Mouse (Mus musculus) lung, embryonic 14.5 days (tissue): ENCODE measurements around the gene Camta1. TPM values are rescaled to one million over a fixed set of nuclear protein-coding genes. Genes with fewer than 3 reads are reported as not detected.
A peak's percentile ranks its signal among the peaks of the same experiment; 100 is the strongest.

Source experiments
- ATAC-seq: fragments of 200-750 bp; cut with Nextera tagmentation; 2 replicates; pipeline ENCODE4 v1.8.0; 2017; ENCODE audit warnings: mild to moderate bottlenecking, moderate TSS enrichment, moderate library complexity; ENCODE audit not compliant: insufficient read depth
- DNase-seq: peaks from one replicate; pipeline ENCODE4 v3.0.0-alpha.2; 2015
- H3K27ac ChIP-seq: fragments of 300-500 bp; sonication (generic); 2 replicates; pipeline ENCODE4 v1.5.1; 2014; ENCODE audit warnings: low read depth, mild to moderate bottlenecking, moderate library complexity
- H3K27me3 ChIP-seq: fragments of 300-500 bp; sonication (generic); 2 replicates; pipeline ENCODE4 v1.6.1; 2014; ENCODE audit warnings: low read length, control low read depth; ENCODE audit not compliant: insufficient read depth
- H3K36me3 ChIP-seq: fragments of 300-500 bp; sonication (generic); 2 replicates; pipeline ENCODE4 v1.6.1; 2014; ENCODE audit warnings: control low read depth; ENCODE audit not compliant: insufficient read depth
- H3K4me1 ChIP-seq: fragments of 300-500 bp; sonication (generic); 2 replicates; pipeline ENCODE4 v1.6.1; 2014; ENCODE audit warnings: antibody characterized with exemption, control low read depth; ENCODE audit not compliant: insufficient read depth
- H3K4me2 ChIP-seq: fragments of 300-500 bp; sonication (generic); 2 replicates; pipeline ENCODE4 v1.6.1; 2014; ENCODE audit warnings: mild to moderate bottlenecking
- H3K4me3 ChIP-seq: fragments of 300-500 bp; sonication (generic); 2 replicates; pipeline ENCODE4 v1.5.1; 2014; ENCODE audit warnings: low read depth, low read length
- H3K9ac ChIP-seq: fragments of 300-500 bp; sonication (generic); 2 replicates; pipeline ENCODE4 v1.6.1; 2014
- H3K9me3 ChIP-seq: fragments of 300-500 bp; sonication (generic); 2 replicates; pipeline ENCODE4 v1.6.1; 2016; ENCODE audit warnings: low read depth, low read length, control low read depth
- CTCF ChIP-seq: IDR thresholded peaks from 2 replicates; pipeline ENCODE4 v1.5.1; 2016; ENCODE audit warnings: antibody characterized with exemption, low read depth
- WGBS: fragments of 180-500 bp; shearing (Covaris S2); extraction: QIAGEN DNeasy Blood & Tissue Kit; methylation state at CpG from one replicate; pipeline ENCODE4 v1.1.7; 2014; 5-methylcytosine and 5-hydroxymethylcytosine counted together
- polyA plus RNA-seq: library from polyadenylated mRNA; unstranded; fragments of >200 nt; fragmentation: Nextera tagmentation; extraction: Ambion mirVana; gene quantifications from 2 replicates; pipeline ENCODE4 v1.2.1, GENCODE M21; 2014

Gene Camta1
- polyA plus RNA-seq, 1 experiment from 2014 or later: 87.5 TPM

- Histone ChIP-seq H3K9ac (no peak overlapping the region), H3K4me3 (no peak overlapping the region), H3K27ac (no peak overlapping the region), H3K9me3 (no peaks in the 10 kb centered on the region), H3K4me2 (no peak overlapping the region), H3K4me1 (no peaks in the 10 kb centered on the region), H3K36me3 (no peaks in the 10 kb centered on the region), H3K27me3 (no peaks in the 10 kb centered on the region)
- ATAC-seq (no peak), DNase-seq (no peak)
- 71% methylated on average over 6 of the region's 6 CpGs for WGBS
- no peak for TF ChIP-seq CTCF
These were observed 229.4 kb downstream of the Camta1 start for GRCm38 (mm10) chr4:151632321-151632720.

- 62% methylated on average over 10 of the region's 10 CpGs for WGBS
- Histone ChIP-seq H3K9ac (no peak overlapping the region), H3K27ac (no peak overlapping the region), H3K4me1 (no peaks in the 10 kb centered on the region), H3K9me3 (no peaks in the 10 kb centered on the region), H3K4me2 (no peak overlapping the region), H3K36me3 (no peaks in the 10 kb centered on the region), H3K4me3 (no peak overlapping the region), H3K27me3 (no peaks in the 10 kb centered on the region)
- no peak for TF ChIP-seq CTCF
- ATAC-seq: no peak
- DNase-seq: no peak
These were observed 231.0 kb downstream of the Camta1 start for GRCm38 (mm10) chr4:151630664-151631063.

GRCm38 (mm10) chr4:151630231-151630630, 231.4 kb downstream of the Camta1 start:
- no peaks in the 10 kb centered on the region for H3K27me3 ChIP-seq
- H3K36me3 ChIP-seq: no peaks in the 10 kb centered on the region
- TF ChIP-seq CTCF: no peak
- WGBS: 51% methylated on average over 3 of the region's 3 CpGs
- no peak overlapping the region for H3K27ac ChIP-seq
- no peak overlapping the region for H3K4me3 ChIP-seq
- H3K9ac ChIP-seq: no peak overlapping the region
- no peaks in the 10 kb centered on the region for H3K9me3 ChIP-seq
- DNase-seq: no peak
- H3K4me2 ChIP-seq: no peak overlapping the region
- H3K4me1 ChIP-seq: no peaks in the 10 kb centered on the region
- ATAC-seq: no peak

GRCm38 (mm10) chr4:151619541-151620016, 242.1 kb downstream of the Camta1 start:
- Histone ChIP-seq H3K4me3 (no peak overlapping the region), H3K9ac (no peak overlapping the region), H3K27me3 (no peaks in the 10 kb centered on the region), H3K9me3 (no peaks in the 10 kb centered on the region), H3K4me2 (no peak overlapping the region), H3K4me1 (no peaks in the 10 kb centered on the region), H3K36me3 (no peaks in the 10 kb centered on the region), H3K27ac (no peak overlapping the region)
- ATAC-seq: no peak
- WGBS: 68% methylated on average over 14 of the region's 14 CpGs
- no peak for TF ChIP-seq CTCF
- no peak for DNase-seq

- H3K4me3 ChIP-seq: no peak overlapping the region
- TF ChIP-seq CTCF: no peak
- WGBS: 40% methylated on average over 21 of the region's 21 CpGs
- H3K9me3 ChIP-seq: no peaks in the 10 kb centered on the region
- DNase-seq (no peak), ATAC-seq (peak; percentile 14; the same call in 1 of the 2 replicates)
- no peak overlapping the region for H3K4me2 ChIP-seq
- no peaks in the 10 kb centered on the region for H3K4me1 ChIP-seq
- H3K36me3 ChIP-seq: no peaks in the 10 kb centered on the region
- H3K27ac ChIP-seq: no peak overlapping the region
- H3K27me3 ChIP-seq: no peaks in the 10 kb centered on the region
- no peak overlapping the region for H3K9ac ChIP-seq
These were observed 243.0 kb downstream of the Camta1 start for GRCm38 (mm10) chr4:151618420-151619310.

- ATAC-seq: no peak
- Histone ChIP-seq H3K27ac (no peak overlapping the region), H3K4me1 (no peaks in the 10 kb centered on the region), H3K36me3 (no peaks in the 10 kb centered on the region), H3K9me3 (no peaks in the 10 kb centered on the region), H3K4me3 (no peak overlapping the region), H3K9ac (no peak overlapping the region), H3K4me2 (no peak overlapping the region), H3K27me3 (no peaks in the 10 kb centered on the region)
- WGBS: 72% methylated on average over 6 of the region's 6 CpGs
- no peak for DNase-seq
- TF ChIP-seq CTCF: no peak
These were observed 250.1 kb downstream of the Camta1 start for GRCm38 (mm10) chr4:151611621-151612020.

GRCm38 (mm10) chr4:151610266-151610665, 251.4 kb downstream of the Camta1 start:
- peak; percentile 85 for TF ChIP-seq CTCF
- DNase-seq (peak; percentile 82), ATAC-seq (no peak)
- Histone ChIP-seq H3K9me3 (no peaks in the 10 kb centered on the region), H3K36me3 (no peaks in the 10 kb centered on the region), H3K9ac (no peak overlapping the region), H3K27ac (no peak overlapping the region), H3K27me3 (no peaks in the 10 kb centered on the region), H3K4me2 (no peak overlapping the region), H3K4me1 (no peaks in the 10 kb centered on the region), H3K4me3 (no peak overlapping the region)
- 12% methylated on average over 8 of the region's 8 CpGs for WGBS
